Mouse (Mus musculus) erythroblast, embryonic 14.5 days (primary cell): Measurements from ENCODE around the gene Macf1.

Experiments used
- GATA1 ChIP-seq: IDR thresholded peaks from 2 replicates; pipeline ENCODE4 v1.6.1; 2012; ENCODE audit warnings: low read length, inconsistent platforms, mixed read lengths
- TAL1 ChIP-seq: IDR thresholded peaks from 3 replicates; pipeline ENCODE4 v1.6.1; 2012; ENCODE audit warnings: low read length, inconsistent platforms, mixed read lengths

DNA sequence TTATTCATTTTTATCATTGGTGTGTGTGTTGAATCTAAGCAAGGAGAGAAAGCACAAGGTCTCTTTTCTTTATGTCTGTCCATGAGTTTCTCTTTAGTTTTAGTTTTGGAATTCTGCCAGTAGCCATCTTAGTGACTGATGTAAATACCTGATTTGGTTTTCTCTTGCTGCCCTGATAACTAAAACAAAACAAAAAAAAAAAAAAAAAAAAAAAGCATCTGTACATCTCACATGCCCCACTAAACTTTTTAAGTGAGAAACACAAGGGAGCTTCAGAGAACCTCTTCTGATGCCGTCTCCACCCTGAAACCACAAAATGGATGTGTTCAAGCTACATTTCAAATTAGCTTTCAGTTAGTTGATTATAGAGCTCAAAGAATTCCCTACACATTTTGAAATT, 268.6 kb downstream of the Macf1 start:
- TF ChIP-seq GATA1 (no peak), TAL1 (no peak)
